Mouse (Mus musculus) intestine, embryonic 16.5 days (tissue): ENCODE results near the gene Cdk14. TPM values are rescaled to one million over a fixed set of nuclear protein-coding genes. Genes with fewer than 3 reads are reported as not detected.

Experiments used
- ATAC-seq: fragments of 200-750 bp; cut with Nextera tagmentation; 2 replicates; pipeline ENCODE4 v1.8.0; 2017; ENCODE audit warnings: moderate TSS enrichment, moderate library complexity
- H3K27ac ChIP-seq: fragments of 300-500 bp; sonication (generic); 2 replicates; pipeline ENCODE4 v1.5.1; 2014; ENCODE audit warnings: mild to moderate bottlenecking, low read length
- H3K27me3 ChIP-seq: fragments of 300-500 bp; sonication (generic); replicated peaks from 2 replicates; pipeline ENCODE4 v1.6.1; 2014; ENCODE audit warnings: low read length, control low read depth, mixed read lengths; ENCODE audit not compliant: control insufficient read depth, insufficient read depth
- H3K36me3 ChIP-seq: fragments of 300-500 bp; sonication (generic); 2 replicates; pipeline ENCODE4 v1.6.1; 2014; ENCODE audit warnings: low read length, control low read depth; ENCODE audit not compliant: control insufficient read depth, insufficient read depth
- H3K4me1 ChIP-seq: fragments of 300-500 bp; sonication (generic); 2 replicates; pipeline ENCODE4 v1.6.1; 2014; ENCODE audit warnings: low read length, control low read depth, mixed read lengths; ENCODE audit not compliant: control insufficient read depth, insufficient read depth
- H3K4me2 ChIP-seq: fragments of 300-500 bp; sonication (generic); 2 replicates; pipeline ENCODE4 v1.6.1; 2014; ENCODE audit warnings: low read depth, low read length, control low read depth
- H3K4me3 ChIP-seq: fragments of 300-500 bp; sonication (generic); 2 replicates; pipeline ENCODE4 v1.5.1; 2014; ENCODE audit warnings: mild to moderate bottlenecking, low read length
- H3K9ac ChIP-seq: fragments of 300-500 bp; sonication (generic); 2 replicates; pipeline ENCODE4 v1.6.1; 2014; ENCODE audit warnings: low read depth, low read length
- H3K9me3 ChIP-seq: fragments of 300-500 bp; sonication (generic); 2 replicates; pipeline ENCODE4 v1.6.1; 2016; ENCODE audit warnings: low read length, control low read depth; ENCODE audit not compliant: control insufficient read depth
- WGBS: fragments of 180-500 bp; shearing (Covaris S2); extraction: QIAGEN DNeasy Blood & Tissue Kit; methylation state at CpG from one replicate; pipeline ENCODE4 v1.1.7; 2014; 5-methylcytosine and 5-hydroxymethylcytosine counted together
- polyA plus RNA-seq: library from polyadenylated mRNA; unstranded; fragments of >200 nt; fragmentation: Nextera tagmentation; extraction: Ambion mirVana; gene quantifications from 2 replicates; pipeline ENCODE4 v1.2.1, GENCODE M21; 2015

Cdk14 gene
- polyA plus RNA-seq, 1 experiment from 2014 or later, result 8.9 TPM

DNA sequence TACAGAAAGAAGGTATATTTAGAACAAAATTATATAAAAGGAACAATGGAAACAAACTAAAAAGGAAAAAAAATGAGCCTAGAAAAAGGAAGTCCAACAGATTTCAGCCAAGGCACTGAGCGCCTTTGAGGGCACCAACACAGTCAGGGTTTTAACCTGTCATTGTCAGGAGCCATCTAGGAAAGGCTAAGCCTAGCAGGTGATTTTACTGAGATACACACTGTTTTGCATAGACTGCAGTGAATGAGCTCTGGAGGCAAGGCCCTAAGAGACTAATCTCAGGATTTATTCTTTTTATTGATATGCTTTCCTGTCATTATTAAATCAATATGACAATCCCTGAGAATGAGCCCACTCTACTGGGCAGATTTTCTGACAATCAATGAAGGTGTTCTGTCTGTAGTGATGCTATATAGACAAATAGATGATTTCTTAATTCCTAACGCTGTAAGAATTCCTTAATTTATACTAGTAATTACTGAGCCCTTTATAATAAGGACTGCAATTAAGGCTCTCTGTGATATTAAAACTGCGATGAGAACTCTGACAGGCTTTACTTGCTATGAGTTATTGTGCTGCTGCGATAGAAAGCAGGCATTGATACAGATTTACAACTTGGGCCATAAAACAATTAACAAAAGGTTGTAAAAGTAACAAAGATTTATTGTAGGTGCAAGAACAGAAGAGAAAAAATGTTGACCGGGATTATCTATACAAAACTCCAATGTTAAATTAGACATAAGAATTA, 303.2 kb downstream of the Cdk14 start:
- Histone ChIP-seq H3K9me3 (no peaks in the 10 kb centered on the region), H3K9ac (no peak overlapping the region), H3K4me2 (no peak overlapping the region), H3K4me3 (no peak overlapping the region), H3K36me3 (no peaks in the 10 kb centered on the region), H3K4me1 (no peaks in the 10 kb centered on the region), H3K27me3 (no peaks in the 10 kb centered on the region), H3K27ac (no peak overlapping the region)
- WGBS, result 34% methylated on average over 5 of the region's 5 CpGs
- ATAC-seq, result peak; percentile 90

DNA sequence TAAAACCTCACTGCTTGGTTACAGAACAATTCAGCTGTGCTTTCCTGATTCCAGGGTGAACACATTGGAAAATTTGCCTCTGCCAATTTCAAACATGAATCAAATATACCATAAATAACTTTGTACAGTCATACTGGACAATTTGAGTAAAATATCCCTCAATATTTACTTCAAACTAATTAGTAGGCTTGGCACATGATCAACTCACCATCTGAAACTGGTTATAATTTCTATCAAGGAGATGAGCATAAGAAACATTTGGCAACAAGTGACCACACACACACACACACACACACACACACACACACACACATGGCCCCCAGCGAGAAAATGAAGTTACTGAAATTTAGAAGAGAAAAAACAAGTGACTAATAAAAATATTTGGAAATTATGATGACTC, 304.6 kb downstream of the Cdk14 start:
- no peaks in the 10 kb centered on the region for H3K36me3 ChIP-seq
- WGBS, result 71% methylated on average over 1 of the region's 1 CpGs
- H3K4me2 ChIP-seq, result no peak overlapping the region
- H3K9ac ChIP-seq, result no peak overlapping the region
- no peak overlapping the region for H3K4me3 ChIP-seq
- H3K9me3 ChIP-seq, result no peaks in the 10 kb centered on the region
- H3K4me1 ChIP-seq, result no peaks in the 10 kb centered on the region
- no peaks in the 10 kb centered on the region for H3K27me3 ChIP-seq
- no peak for ATAC-seq
- no peak overlapping the region for H3K27ac ChIP-seq

DNA sequence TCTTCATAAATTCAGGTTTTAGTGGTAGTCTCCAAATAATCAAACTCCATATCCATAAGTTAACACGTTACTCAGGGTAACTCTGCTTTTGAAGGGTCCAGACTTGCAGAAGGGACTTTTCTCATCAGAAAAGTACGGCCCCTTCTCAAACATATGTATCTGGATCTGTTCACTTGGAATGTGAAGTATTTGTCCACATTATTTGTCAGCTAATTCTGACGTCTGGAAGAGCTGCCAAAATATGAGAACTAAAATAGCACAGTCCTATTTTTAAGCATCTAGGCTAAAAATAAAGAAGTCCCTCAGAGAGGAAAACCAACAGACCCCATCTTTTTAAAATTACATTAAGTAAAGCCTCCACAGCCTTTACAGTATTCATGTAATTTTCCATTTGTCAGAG, 310.5 kb downstream of the Cdk14 start:
- no peaks in the 10 kb centered on the region for H3K27me3 ChIP-seq
- H3K36me3 ChIP-seq, result no peaks in the 10 kb centered on the region
- H3K27ac ChIP-seq, result no peak overlapping the region
- no peak for ATAC-seq
- whole genome bisulfite sequencing, result 41% methylated on average over 3 of the region's 3 CpGs
- no peak overlapping the region for H3K9ac ChIP-seq
- H3K4me3 ChIP-seq, result no peak overlapping the region
- H3K9me3 ChIP-seq, result no peaks in the 10 kb centered on the region
- H3K4me1 ChIP-seq, result no peaks in the 10 kb centered on the region
- no peak overlapping the region for H3K4me2 ChIP-seq

DNA sequence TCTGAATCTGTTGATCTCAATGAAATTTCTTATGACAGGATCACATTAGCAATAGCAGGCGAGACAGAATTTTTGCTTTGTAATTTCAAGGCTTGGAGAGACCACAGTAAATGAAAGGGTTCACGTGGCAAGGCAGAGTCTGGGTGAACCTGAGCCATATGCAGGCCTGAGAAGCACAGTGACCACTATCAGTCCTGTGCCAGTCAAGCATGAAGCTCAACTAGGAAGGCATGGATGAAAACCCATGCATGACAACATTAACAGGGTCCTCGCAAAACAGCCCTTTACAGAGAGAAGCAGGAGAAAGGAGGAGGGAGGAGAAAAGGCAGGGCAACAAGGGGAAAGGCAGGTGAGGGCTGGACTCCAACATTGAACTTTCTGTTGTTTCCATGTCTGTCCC, 311.1 kb downstream of the Cdk14 start:
- no peak for ATAC-seq
- 90% methylated on average over 3 of the region's 3 CpGs for WGBS

DNA sequence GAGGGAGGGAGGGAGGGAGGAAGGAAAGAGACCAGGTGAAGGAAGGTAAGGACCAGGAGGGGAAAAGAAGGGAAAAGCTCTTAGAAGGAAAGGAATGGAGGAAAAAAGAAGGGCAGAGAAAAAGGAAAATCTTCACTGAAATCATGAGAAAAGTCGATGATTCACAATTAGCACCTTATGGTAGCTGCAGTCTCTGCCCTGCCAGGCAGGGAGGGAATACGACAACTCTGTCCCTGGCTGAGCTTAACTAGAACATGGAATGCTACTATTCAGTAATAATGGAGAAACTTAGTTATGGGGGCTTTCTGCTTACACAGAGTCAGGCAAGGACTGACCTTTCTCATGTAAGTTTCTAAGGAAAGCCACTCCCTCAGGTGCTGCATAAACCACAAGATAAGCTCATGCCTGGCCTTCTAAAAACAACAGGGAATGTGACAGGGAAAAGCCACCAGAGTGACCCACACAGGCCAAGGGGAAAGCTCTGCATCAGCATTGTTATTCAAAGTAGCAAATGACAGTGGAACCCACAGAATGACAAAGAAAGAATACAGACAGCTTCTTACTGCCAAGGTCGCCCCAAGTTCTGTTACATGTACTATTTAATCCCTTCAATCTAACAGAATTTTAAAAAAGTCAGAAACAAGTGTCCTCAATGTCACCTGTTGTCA, 323.7 kb downstream of the Cdk14 start:
- no peaks in the 10 kb centered on the region for H3K36me3 ChIP-seq
- ATAC-seq, result no peak

More for the DNA sequence above, 311.1 kb downstream of the Cdk14 start:
- H3K9ac ChIP-seq, result no peak overlapping the region
- no peak overlapping the region for H3K4me2 ChIP-seq
- H3K36me3 ChIP-seq, result no peaks in the 10 kb centered on the region
- no peaks in the 10 kb centered on the region for H3K4me1 ChIP-seq
- no peak overlapping the region for H3K4me3 ChIP-seq
- no peaks in the 10 kb centered on the region for H3K27me3 ChIP-seq
- no peaks in the 10 kb centered on the region for H3K9me3 ChIP-seq
- no peak overlapping the region for H3K27ac ChIP-seq

DNA sequence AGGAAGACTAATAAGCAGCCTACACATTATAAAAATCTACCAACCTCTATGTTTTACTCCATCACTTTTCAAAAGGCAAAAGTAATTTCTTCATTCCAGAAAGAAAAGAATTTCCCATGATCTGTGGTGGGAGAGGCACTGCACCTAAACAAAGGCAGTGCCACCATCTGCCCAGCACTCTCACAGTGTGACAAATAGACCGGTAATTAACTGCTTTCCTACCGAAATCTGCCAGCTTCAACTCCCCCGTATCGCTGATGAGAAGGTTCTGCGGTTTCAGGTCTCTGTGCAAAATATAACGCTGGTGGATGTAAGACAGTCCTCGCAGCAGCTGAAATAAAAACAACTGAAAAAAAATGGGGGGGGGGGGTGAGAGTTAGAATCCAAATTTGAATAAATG, 327.4 kb downstream of the Cdk14 start:
- 89% methylated on average over 7 of the region's 7 CpGs for WGBS
- no peak overlapping the region for H3K27ac ChIP-seq
- H3K4me3 ChIP-seq, result no peak overlapping the region
- ATAC-seq, result no peak
- H3K4me1 ChIP-seq, result no peaks in the 10 kb centered on the region
- H3K36me3 ChIP-seq, result no peaks in the 10 kb centered on the region
- no peaks in the 10 kb centered on the region for H3K9me3 ChIP-seq
- H3K4me2 ChIP-seq, result no peak overlapping the region
- no peak overlapping the region for H3K9ac ChIP-seq
- no peaks in the 10 kb centered on the region for H3K27me3 ChIP-seq

More for the DNA sequence above, 323.7 kb downstream of the Cdk14 start:
- 68% methylated on average over 3 of the region's 3 CpGs for WGBS
- H3K4me2 ChIP-seq, result no peak overlapping the region
- H3K27me3 ChIP-seq, result no peaks in the 10 kb centered on the region
- H3K4me1 ChIP-seq, result no peaks in the 10 kb centered on the region
- no peak overlapping the region for H3K27ac ChIP-seq
- no peaks in the 10 kb centered on the region for H3K9me3 ChIP-seq
- no peak overlapping the region for H3K9ac ChIP-seq
- no peak overlapping the region for H3K4me3 ChIP-seq

DNA sequence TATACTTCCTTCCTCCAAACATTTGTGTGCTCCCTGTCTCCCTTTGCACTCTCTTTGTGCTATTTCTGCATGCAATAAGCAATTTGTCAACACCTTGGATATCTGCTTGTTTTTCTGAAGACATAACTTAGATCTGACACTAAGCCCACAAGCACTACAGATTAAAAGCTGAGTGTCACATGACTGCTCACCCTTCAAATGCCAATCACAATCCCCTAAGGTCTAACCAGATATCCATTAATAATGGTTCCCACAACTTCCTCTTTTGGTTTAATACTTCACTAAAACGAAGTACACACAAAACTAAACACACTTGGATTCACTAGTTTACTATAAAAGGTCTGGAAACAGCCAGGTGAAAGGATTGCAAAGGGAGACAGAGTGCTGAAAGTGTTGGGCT, 348.6 kb downstream of the Cdk14 start:
- Histone ChIP-seq H3K27ac (no peak overlapping the region), H3K9me3 (no peaks in the 10 kb centered on the region), H3K36me3 (no peaks in the 10 kb centered on the region), H3K4me1 (no peaks in the 10 kb centered on the region), H3K9ac (no peak overlapping the region), H3K4me3 (no peak overlapping the region), H3K4me2 (no peak overlapping the region), H3K27me3 (no peaks in the 10 kb centered on the region)
- ATAC-seq, result no peak
- WGBS, result 67% methylated on average over 1 of the region's 1 CpGs

DNA sequence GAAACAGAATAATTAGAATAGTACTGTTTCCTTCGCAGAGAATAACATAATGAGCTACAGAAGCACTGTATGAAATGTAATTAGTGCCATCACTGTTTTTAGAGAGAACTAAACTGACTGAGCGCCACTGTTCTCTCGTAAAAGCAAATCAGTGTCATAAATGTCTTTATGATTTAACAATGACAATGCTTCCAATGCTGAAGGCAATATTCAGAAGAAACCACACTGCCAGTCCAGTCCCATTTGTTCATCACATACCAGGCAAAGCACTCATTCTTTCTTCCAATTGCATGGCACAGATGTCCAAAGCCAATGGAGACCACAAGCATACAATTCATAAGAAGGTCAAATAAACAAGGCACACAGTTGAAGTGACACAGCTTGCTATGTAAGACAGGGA, 355.4 kb downstream of the Cdk14 start:
- 85% methylated on average over 3 of the region's 3 CpGs for WGBS
- H3K9ac ChIP-seq, result no peak overlapping the region
- H3K9me3 ChIP-seq, result no peaks in the 10 kb centered on the region
- H3K27ac ChIP-seq, result no peak overlapping the region
- H3K4me2 ChIP-seq, result no peak overlapping the region
- no peaks in the 10 kb centered on the region for H3K4me1 ChIP-seq
- H3K36me3 ChIP-seq, result no peaks in the 10 kb centered on the region
- no peaks in the 10 kb centered on the region for H3K27me3 ChIP-seq
- no peak overlapping the region for H3K4me3 ChIP-seq
- ATAC-seq, result no peak

DNA sequence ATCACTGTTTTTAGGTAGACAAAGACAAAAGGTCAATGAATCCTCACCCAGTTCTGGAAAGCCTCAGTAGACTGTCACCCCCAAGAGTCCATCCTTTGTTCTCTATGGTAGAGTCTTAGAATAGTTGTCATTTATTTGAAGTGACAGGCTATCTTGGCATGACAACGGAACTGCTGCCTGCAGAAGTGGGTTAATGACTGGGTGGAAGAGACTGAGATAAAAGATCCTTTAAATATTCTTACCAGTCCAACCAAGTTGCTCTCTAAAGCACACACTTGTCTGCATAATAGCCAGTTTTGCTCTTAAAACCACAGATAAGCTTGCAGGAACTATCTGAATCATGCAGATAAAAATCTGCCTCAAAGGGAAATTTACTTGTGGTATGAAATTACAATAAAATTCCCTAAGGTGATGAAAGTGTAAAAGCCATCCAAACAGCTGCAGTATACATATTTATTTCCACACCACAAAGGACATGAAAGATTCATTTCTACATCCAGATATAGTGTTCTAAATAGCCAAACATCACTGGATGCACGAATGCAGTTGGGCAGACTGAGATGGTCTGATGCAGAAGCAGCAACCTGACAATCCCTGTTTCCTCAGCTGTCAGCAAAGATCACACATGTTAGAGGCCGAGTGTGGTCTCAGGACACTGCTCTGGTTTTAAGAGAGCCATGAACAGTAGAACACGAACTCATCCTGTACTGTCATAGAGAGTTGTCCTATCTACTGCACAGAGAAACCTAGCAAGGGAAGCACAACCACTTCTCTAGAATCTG, 363.8 kb downstream of the Cdk14 start:
- H3K9ac ChIP-seq, result no peak overlapping the region
- H3K27me3 ChIP-seq, result no peaks in the 10 kb centered on the region
- H3K36me3 ChIP-seq, result no peaks in the 10 kb centered on the region
- no peaks in the 10 kb centered on the region for H3K9me3 ChIP-seq
- no peaks in the 10 kb centered on the region for H3K4me1 ChIP-seq
- no peak for ATAC-seq
- no peak overlapping the region for H3K4me3 ChIP-seq
- H3K27ac ChIP-seq, result no peak overlapping the region
- H3K4me2 ChIP-seq, result no peak overlapping the region
- WGBS, result 60% methylated on average over 4 of the region's 4 CpGs
